Mouse (Mus musculus) heart, postnatal 0 days (tissue): ENCODE results near the gene Commd1.

Source experiments
- CTCF ChIP-seq: IDR thresholded peaks from 2 replicates; pipeline ENCODE4 v1.5.1; 2016; ENCODE audit warnings: antibody characterized with exemption, control low read depth, low read depth
- EP300 ChIP-seq: IDR thresholded peaks from 2 replicates; pipeline ENCODE4 v1.6.1; 2016; ENCODE audit warnings: antibody characterized with exemption, low read depth

DNA sequence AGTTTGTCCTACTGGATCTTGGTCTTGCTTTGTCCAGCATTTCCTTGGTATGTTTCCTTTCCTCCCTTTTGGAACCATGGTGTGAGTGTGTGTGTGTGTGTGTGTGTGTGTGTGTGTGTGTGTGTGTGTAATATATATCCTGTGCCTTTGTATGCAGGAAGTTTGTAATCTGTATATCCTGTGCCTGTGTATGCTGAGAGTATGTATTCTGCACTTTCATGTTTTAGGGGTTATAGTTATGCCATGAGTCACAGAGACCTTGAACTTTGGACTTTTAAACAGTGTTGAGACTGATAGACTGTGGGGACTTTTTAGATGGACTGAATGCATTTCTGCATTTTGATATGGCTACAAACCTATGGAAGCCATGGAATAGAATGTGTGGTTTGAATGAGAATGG lies 99.3 kb downstream of the Commd1 start:
- TF ChIP-seq EP300, result no peak
- TF ChIP-seq CTCF, result no peak
